Mouse (Mus musculus): Measurements from ENCODE around the gene Cdadc1. TPM values are rescaled to one million over a fixed set of nuclear protein-coding genes. Genes with fewer than 3 reads are reported as not detected.

Gene Cdadc1
- polyA plus RNA-seq (2012; rRNA removed) (3.6 and 5.9 TPM in 2 replicates), polyA plus RNA-seq (2014; fragmentation: Nextera tagmentation; extraction: Ambion mirVana) (15.7 and 18.4 TPM in 2 replicates)

DNA sequence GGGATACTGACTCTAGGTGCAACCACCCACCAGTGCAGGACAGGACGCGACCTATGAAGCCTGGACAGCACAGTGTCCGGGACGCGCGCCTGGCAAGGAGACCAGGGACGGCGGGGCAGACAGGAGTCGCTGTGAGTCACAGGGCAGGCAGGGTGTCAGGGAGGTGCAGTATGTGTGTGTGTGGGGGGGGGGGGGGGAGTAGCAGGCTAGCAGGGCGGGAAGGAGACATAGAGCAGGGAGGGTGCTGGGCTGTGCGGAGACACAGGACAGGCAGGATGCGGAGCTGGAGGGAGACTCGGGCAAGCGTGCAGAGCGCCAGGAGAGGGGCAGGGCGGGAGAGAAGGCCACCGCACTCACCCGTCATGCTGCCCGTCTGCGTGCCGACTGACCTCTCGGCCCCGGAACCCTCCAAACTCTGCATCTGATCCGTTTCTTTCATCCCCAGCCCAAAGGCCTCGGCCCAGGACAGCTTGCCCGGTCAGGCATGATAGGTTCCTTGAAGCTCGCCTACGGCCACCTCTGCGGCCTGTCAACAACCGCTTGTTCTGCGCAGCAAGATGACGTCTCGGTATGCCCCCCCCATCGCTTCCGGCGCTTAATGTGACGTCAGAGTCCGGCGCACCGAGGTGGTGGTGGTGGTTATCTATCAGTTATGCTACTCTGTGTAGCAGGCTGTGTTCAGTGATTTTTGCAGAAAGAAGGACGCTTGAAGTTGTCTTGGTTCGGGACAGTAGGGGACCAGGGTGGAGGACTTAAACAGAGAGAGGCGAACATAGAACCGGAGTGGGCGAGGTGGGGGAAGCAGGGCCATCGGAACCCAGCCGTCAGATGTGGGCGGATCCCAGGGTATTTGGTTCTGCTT, at the start of gene Cdadc1:
TSS of gene Cdadc1 (minus strand) at position 562 of the 862 bp plus-strand sequence.
- Histone ChIP-seq H3K27me3 (ENCODE audit: control insufficient read depth, insufficient read depth, low read length) (no peaks in the 10 kb centered on the region), H3K9me3 (ENCODE audit: control insufficient read depth, low read length) (no peaks in the 10 kb centered on the region), H3K36me3 (replicated peaks; ENCODE audit: control insufficient read depth, insufficient read depth, low read depth) (no peaks in the 10 kb centered on the region; the same call in 1 of the 2 replicates), H3K27ac (peak within 1 kb of the TSS; percentile 32), H3K4me1 (replicated peaks; ENCODE audit: control insufficient read depth in 2 of 2, insufficient read depth in 2 of 2, low read length in 1 of 2) (peaks cover 3 to 10% of the 10 kb centered on the region in 2 experiments), H3K9ac (replicated peaks) (peak within 1 kb of the TSS; percentile 78), H3K4me3 (ENCODE audit: insufficient read depth in 1 of 2, low read depth in 2 of 2, low read length in 2 of 2) (peak within 1 kb of the TSS; percentile 78 to 90), H3K4me2 (ENCODE audit: low read depth) (peak within 1 kb of the TSS; percentile 78)
- WGBS (ENCODE audit: insufficient replicate concordance): under 1% methylated on average over 46 of the region's 48 CpGs
- peak; percentile 94 for ATAC-seq (ENCODE audit: insufficient read depth)
- peak; percentile 83 to 86 (median 84) for DNase-seq (ENCODE audit: low read depth in 3 of 3, low spot score in 3 of 3)
- TF ChIP-seq CTCF (IDR thresholded peaks at IDR 0.05; ENCODE audit: low read depth) (peak; percentile 72), EP300 (IDR thresholded peaks at IDR 0.05; ENCODE audit: low read depth) (no peak)

DNA sequence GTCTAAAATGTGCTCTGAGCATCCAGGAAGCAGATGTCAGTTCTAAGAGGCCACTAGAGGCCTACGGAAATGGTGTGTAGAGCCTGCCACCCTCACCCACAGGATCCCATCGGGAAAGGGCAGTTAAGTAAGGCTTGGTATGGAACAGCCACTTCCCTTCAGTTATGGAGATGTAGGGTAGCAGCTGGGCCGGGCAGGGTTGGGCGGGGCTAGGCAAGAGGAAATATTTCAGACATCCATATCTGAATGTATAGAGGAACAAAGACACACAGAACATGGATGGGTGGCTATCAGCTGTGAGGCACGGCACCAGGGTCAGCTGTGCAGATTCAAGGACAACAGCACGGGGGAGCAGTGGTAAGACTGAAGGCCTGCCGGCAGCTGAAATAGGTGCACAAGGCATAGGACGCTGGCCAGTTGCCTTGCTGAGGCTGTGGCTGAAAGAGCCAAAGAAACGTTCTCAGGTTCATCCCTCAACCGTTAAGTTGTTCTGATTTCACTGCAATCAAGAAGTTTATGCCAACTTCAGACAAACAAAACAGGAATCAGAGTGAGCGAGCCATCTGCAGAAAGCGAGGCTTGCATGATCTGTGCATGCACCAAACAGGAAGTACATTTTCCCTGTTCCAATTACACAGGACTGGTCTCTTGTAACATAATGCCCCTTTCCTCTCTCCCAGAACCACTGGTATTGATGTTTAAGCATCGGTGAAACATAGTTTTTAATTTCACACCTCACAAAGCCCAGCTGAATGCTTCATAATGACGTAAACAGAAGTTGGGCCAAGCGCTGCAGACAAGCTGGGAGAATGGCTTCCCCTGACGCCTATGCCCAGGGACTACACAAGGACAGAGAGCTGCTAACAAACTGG, 49.3 kb upstream of the Cdadc1 start:
- Histone ChIP-seq H3K27me3 (ENCODE audit: control insufficient read depth, insufficient read depth, low read length) (no peaks in the 10 kb centered on the region), H3K4me2 (ENCODE audit: low read depth) (no peak overlapping the region), H3K4me1 (replicated peaks; ENCODE audit: control insufficient read depth in 2 of 2, insufficient read depth in 2 of 2, low read length in 1 of 2) (peaks cover 0 to 10% of the 10 kb centered on the region in 2 experiments; a peak in 2 of 4 replicates), H3K4me3 (ENCODE audit: insufficient read depth in 1 of 2, low read depth in 2 of 2, low read length in 2 of 2) (no peak overlapping the region), H3K9ac (replicated peaks) (no peak overlapping the region), H3K27ac (no peak overlapping the region), H3K36me3 (replicated peaks; ENCODE audit: control insufficient read depth, insufficient read depth, low read depth) (no peaks in the 10 kb centered on the region), H3K9me3 (ENCODE audit: control insufficient read depth, low read length) (no peaks in the 10 kb centered on the region)
- DNase-seq (ENCODE audit: low read depth in 3 of 3, low spot score in 3 of 3) (no peak), ATAC-seq (ENCODE audit: insufficient read depth) (no peak)
- 44% methylated on average over 16 of the region's 16 CpGs for WGBS (ENCODE audit: insufficient replicate concordance)
- TF ChIP-seq EP300 (IDR thresholded peaks at IDR 0.05; ENCODE audit: low read depth) (no peak), CTCF (IDR thresholded peaks at IDR 0.05; ENCODE audit: low read depth) (no peak)

DNA sequence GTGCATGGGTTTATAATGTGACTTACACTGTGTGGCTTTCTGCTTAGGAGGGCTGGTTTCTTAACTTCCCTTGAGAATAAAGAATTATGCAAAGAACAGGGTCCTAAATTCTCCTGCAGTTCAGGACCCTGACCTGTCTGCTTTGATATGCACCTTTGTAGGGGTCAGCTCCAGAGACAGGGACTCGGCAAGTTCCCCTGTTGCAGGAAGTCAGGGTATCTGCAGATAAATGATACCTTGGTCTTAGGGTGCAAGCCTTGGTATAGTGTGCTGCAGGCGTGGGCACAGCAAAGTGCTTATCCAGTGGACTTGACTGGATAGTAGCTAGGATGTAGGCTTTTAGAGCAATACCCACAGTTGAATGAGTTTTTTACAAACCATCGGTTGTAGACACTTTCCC, 47.1 kb upstream of the Cdadc1 start:
- ATAC-seq (ENCODE audit: insufficient read depth): no peak
- Histone ChIP-seq H3K4me1 (replicated peaks; ENCODE audit: control insufficient read depth in 2 of 2, insufficient read depth in 2 of 2, low read length in 1 of 2) (peaks cover 0 to 10% of the 10 kb centered on the region in 2 experiments; a peak in 2 of 4 replicates), H3K27ac (no peak overlapping the region), H3K9ac (replicated peaks) (no peak overlapping the region), H3K9me3 (ENCODE audit: control insufficient read depth, low read length) (no peaks in the 10 kb centered on the region), H3K4me2 (ENCODE audit: low read depth) (no peak overlapping the region), H3K4me3 (ENCODE audit: insufficient read depth in 1 of 2, low read depth in 2 of 2, low read length in 2 of 2) (no peak overlapping the region), H3K36me3 (replicated peaks; ENCODE audit: control insufficient read depth, insufficient read depth, low read depth) (no peaks in the 10 kb centered on the region), H3K27me3 (ENCODE audit: control insufficient read depth, insufficient read depth, low read length) (no peaks in the 10 kb centered on the region)
- WGBS (ENCODE audit: insufficient replicate concordance): 32% methylated on average over 3 of the region's 3 CpGs
- no peak for DNase-seq (ENCODE audit: low read depth in 3 of 3, low spot score in 3 of 3)
- TF ChIP-seq CTCF (IDR thresholded peaks at IDR 0.05; ENCODE audit: low read depth) (no peak), EP300 (IDR thresholded peaks at IDR 0.05; ENCODE audit: low read depth) (no peak)

DNA sequence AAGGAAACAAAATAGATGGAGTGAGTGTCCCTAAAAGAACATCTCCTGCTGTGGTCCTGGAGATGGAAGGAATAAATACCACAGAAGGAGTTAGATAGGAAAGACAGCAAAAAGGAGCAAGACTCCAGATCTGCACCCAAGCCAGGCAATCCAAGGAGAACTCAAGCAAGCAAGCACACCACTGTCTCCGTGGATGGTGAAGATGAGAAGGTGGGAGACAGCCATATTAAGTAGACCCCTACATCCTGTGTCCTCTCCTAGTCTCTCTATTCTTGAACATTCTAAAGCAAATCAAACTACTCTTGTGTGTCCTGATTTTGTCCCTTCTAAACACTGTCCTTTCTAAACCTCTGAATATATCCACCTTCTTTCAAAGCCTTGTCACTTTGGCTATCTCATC, 46.4 kb upstream of the Cdadc1 start:
- DNase-seq (ENCODE audit: low read depth in 3 of 3, low spot score in 3 of 3) (no peak), ATAC-seq (ENCODE audit: insufficient read depth) (no peak)
- no peak overlapping the region for H3K4me2 ChIP-seq (ENCODE audit: low read depth)
- H3K27me3 ChIP-seq (ENCODE audit: control insufficient read depth, insufficient read depth, low read length): no peaks in the 10 kb centered on the region
- no peaks in the 10 kb centered on the region for H3K36me3 ChIP-seq (replicated peaks; ENCODE audit: control insufficient read depth, insufficient read depth, low read depth)
- H3K9ac ChIP-seq (replicated peaks): no peak overlapping the region
- no peaks in the 10 kb centered on the region for H3K9me3 ChIP-seq (ENCODE audit: control insufficient read depth, low read length)
- no peak overlapping the region for H3K27ac ChIP-seq
- H3K4me3 ChIP-seq (ENCODE audit: insufficient read depth in 1 of 2, low read depth in 2 of 2, low read length in 2 of 2): no peak overlapping the region
- peaks cover 0 to 10% of the 10 kb centered on the region in 2 experiments; a peak in 2 of 4 replicates for H3K4me1 ChIP-seq (replicated peaks; ENCODE audit: control insufficient read depth in 2 of 2, insufficient read depth in 2 of 2, low read length in 1 of 2)
- TF ChIP-seq EP300 (IDR thresholded peaks at IDR 0.05; ENCODE audit: low read depth) (no peak), CTCF (IDR thresholded peaks at IDR 0.05; ENCODE audit: low read depth) (no peak)
- 64% methylated on average over 1 of the region's 1 CpGs for WGBS (ENCODE audit: insufficient replicate concordance)
